Mouse (Mus musculus): Measurements from ENCODE around the gene Col27a1. TPM values are rescaled to one million over a fixed set of nuclear protein-coding genes. Genes with fewer than 3 reads are reported as not detected.

Gene Col27a1
- polyA plus RNA-seq, 1 experiment from 2014 or later = 7.2 TPM

GRCm38 (mm10) chr4:63290081-63290480, 76.3 kb downstream of the Col27a1 start:
- DNase-seq (ENCODE audit: low spot score) (peak; percentile 31), ATAC-seq (peak; percentile 11; the same call in 1 of the 2 replicates)
- H3K9me3 ChIP-seq (ENCODE audit: low read length) = no peaks in the 10 kb centered on the region
- no peak overlapping the region for H3K4me2 ChIP-seq (replicated peaks; ENCODE audit: low read depth, low read length)
- H3K27me3 ChIP-seq (replicated peaks; ENCODE audit: insufficient read depth, low read length) = no peaks in the 10 kb centered on the region
- peak overlapping the region; percentile 26; the same call in 1 of the 2 replicates for H3K27ac ChIP-seq (ENCODE audit: low read length)
- H3K9ac ChIP-seq (replicated peaks; ENCODE audit: low read depth) = no peak overlapping the region
- no peaks in the 10 kb centered on the region for H3K4me1 ChIP-seq (ENCODE audit: insufficient read depth, low read depth, low read length)
- H3K4me3 ChIP-seq (ENCODE audit: low read depth, low read length) = no peak overlapping the region
- H3K36me3 ChIP-seq (ENCODE audit: insufficient read depth, low read length) = no peaks in the 10 kb centered on the region
- TF ChIP-seq CTCF (IDR thresholded peaks at IDR 0.05) (no peak), EP300 (IDR thresholded peaks at IDR 0.05) (no peak)
- WGBS = 25% methylated on average over 2 of the region's 2 CpGs

GRCm38 (mm10) chr4:63291075-63291474, 77.3 kb downstream of the Col27a1 start:
- Histone ChIP-seq H3K4me3 (ENCODE audit: low read depth, low read length) (no peak overlapping the region), H3K36me3 (ENCODE audit: insufficient read depth, low read length) (no peaks in the 10 kb centered on the region), H3K9ac (replicated peaks; ENCODE audit: low read depth) (no peak overlapping the region), H3K4me1 (ENCODE audit: insufficient read depth, low read depth, low read length) (no peaks in the 10 kb centered on the region), H3K4me2 (replicated peaks; ENCODE audit: low read depth, low read length) (no peak overlapping the region), H3K27me3 (replicated peaks; ENCODE audit: insufficient read depth, low read length) (no peaks in the 10 kb centered on the region), H3K27ac (ENCODE audit: low read length) (no peak overlapping the region), H3K9me3 (ENCODE audit: low read length) (no peaks in the 10 kb centered on the region)
- 41% methylated on average over 7 of the region's 7 CpGs for WGBS
- ATAC-seq (peak; percentile 92), DNase-seq (ENCODE audit: low spot score) (peak; percentile 86)
- TF ChIP-seq CTCF (IDR thresholded peaks at IDR 0.05) = no peak
- no peak for TF ChIP-seq EP300 (IDR thresholded peaks at IDR 0.05)

GRCm38 (mm10) chr4:63291658-63292057, 77.9 kb downstream of the Col27a1 start:
- no peak for ATAC-seq
- no peaks in the 10 kb centered on the region for H3K4me1 ChIP-seq (ENCODE audit: insufficient read depth, low read depth, low read length)
- no peak overlapping the region for H3K27ac ChIP-seq (ENCODE audit: low read length)
- no peak overlapping the region for H3K9ac ChIP-seq (replicated peaks; ENCODE audit: low read depth)
- no peak overlapping the region for H3K4me2 ChIP-seq (replicated peaks; ENCODE audit: low read depth, low read length)
- no peak for TF ChIP-seq EP300 (IDR thresholded peaks at IDR 0.05)
- TF ChIP-seq CTCF (IDR thresholded peaks at IDR 0.05) = no peak
- H3K9me3 ChIP-seq (ENCODE audit: low read length) = no peaks in the 10 kb centered on the region
- no peaks in the 10 kb centered on the region for H3K36me3 ChIP-seq (ENCODE audit: insufficient read depth, low read length)
- H3K4me3 ChIP-seq (ENCODE audit: low read depth, low read length) = no peak overlapping the region
- 93% methylated on average over 4 of the region's 4 CpGs for whole genome bisulfite sequencing
- DNase-seq (ENCODE audit: low spot score) = no peak
- H3K27me3 ChIP-seq (replicated peaks; ENCODE audit: insufficient read depth, low read length) = no peaks in the 10 kb centered on the region

DNA sequence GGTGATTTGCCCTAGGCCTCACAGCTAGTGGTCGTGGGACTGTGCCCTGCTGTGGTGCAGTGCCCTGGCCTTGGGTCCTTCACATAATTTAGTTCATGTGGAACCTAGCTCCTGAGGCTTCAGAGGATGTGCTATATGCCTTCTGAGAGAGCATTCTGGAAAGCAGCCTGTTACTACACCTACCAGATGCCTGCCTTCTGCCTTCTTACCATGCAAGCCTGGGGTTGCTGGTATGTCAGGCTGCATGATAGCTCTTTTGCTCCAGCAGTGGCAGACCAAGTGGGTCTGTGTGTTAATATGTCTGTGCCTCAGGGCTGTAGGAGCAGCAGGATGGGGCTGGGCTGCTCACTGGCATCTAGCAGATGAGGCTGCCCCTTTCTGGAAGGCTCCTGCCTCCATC, 81.8 kb downstream of the Col27a1 start:
- 62% methylated on average over 1 of the region's 1 CpGs for WGBS
- Histone ChIP-seq H3K36me3 (ENCODE audit: insufficient read depth, low read length) (no peaks in the 10 kb centered on the region), H3K27ac (ENCODE audit: low read length) (no peak overlapping the region), H3K4me1 (ENCODE audit: insufficient read depth, low read depth, low read length) (no peaks in the 10 kb centered on the region), H3K27me3 (replicated peaks; ENCODE audit: insufficient read depth, low read length) (no peaks in the 10 kb centered on the region), H3K9ac (replicated peaks; ENCODE audit: low read depth) (no peak overlapping the region), H3K4me2 (replicated peaks; ENCODE audit: low read depth, low read length) (no peak overlapping the region), H3K9me3 (ENCODE audit: low read length) (no peaks in the 10 kb centered on the region), H3K4me3 (ENCODE audit: low read depth, low read length) (no peak overlapping the region)
- ATAC-seq = no peak
- no peak for TF ChIP-seq CTCF (IDR thresholded peaks at IDR 0.05)
- no peak for TF ChIP-seq EP300 (IDR thresholded peaks at IDR 0.05)
- no peak for DNase-seq (ENCODE audit: low spot score)

DNA sequence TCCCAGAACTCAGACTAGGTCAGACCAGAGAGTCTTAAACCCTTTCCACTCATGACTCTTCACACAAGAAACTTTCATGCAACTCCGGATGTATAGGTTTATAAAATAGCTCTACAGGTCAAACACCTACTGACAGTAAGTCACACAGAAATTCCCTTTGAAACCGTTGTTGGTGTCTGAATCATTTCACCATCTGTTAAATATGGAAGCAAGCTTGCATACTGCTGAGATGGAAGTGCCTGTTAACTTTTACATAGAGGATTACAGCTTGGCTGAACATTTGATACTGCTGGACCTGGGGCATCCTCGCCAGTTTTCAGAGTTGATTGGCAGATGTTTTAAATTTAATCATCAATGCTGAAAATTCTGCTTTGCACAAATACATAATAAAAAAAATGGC, 82.5 kb downstream of the Col27a1 start:
- Histone ChIP-seq H3K4me2 (replicated peaks; ENCODE audit: low read depth, low read length) (no peak overlapping the region), H3K4me3 (ENCODE audit: low read depth, low read length) (no peak overlapping the region), H3K36me3 (ENCODE audit: insufficient read depth, low read length) (no peaks in the 10 kb centered on the region), H3K9ac (replicated peaks; ENCODE audit: low read depth) (no peak overlapping the region), H3K27ac (ENCODE audit: low read length) (no peak overlapping the region), H3K9me3 (ENCODE audit: low read length) (no peaks in the 10 kb centered on the region), H3K27me3 (replicated peaks; ENCODE audit: insufficient read depth, low read length) (no peaks in the 10 kb centered on the region), H3K4me1 (ENCODE audit: insufficient read depth, low read depth, low read length) (no peaks in the 10 kb centered on the region)
- TF ChIP-seq EP300 (IDR thresholded peaks at IDR 0.05) (no peak), CTCF (IDR thresholded peaks at IDR 0.05) (no peak)
- WGBS = 45% methylated on average over 3 of the region's 3 CpGs
- DNase-seq (ENCODE audit: low spot score) (no peak), ATAC-seq (no peak)

- Histone ChIP-seq H3K27me3 (replicated peaks; ENCODE audit: insufficient read depth, low read length) (no peaks in the 10 kb centered on the region), H3K36me3 (ENCODE audit: insufficient read depth, low read length) (no peaks in the 10 kb centered on the region), H3K4me2 (replicated peaks; ENCODE audit: low read depth, low read length) (no peak overlapping the region), H3K9ac (replicated peaks; ENCODE audit: low read depth) (no peak overlapping the region), H3K4me3 (ENCODE audit: low read depth, low read length) (no peak overlapping the region), H3K9me3 (ENCODE audit: low read length) (no peaks in the 10 kb centered on the region), H3K4me1 (ENCODE audit: insufficient read depth, low read depth, low read length) (no peaks in the 10 kb centered on the region), H3K27ac (ENCODE audit: low read length) (no peak overlapping the region)
- TF ChIP-seq CTCF (IDR thresholded peaks at IDR 0.05) (no peak), EP300 (IDR thresholded peaks at IDR 0.05) (no peak)
- ATAC-seq (no peak), DNase-seq (ENCODE audit: low spot score) (no peak)
- WGBS = 71% methylated on average over 8 of the region's 8 CpGs
Measured at GRCm38 (mm10) chr4:63296876-63297275, 83.1 kb downstream of the Col27a1 start.

- Histone ChIP-seq H3K27me3 (replicated peaks; ENCODE audit: insufficient read depth, low read length) (no peaks in the 10 kb centered on the region), H3K36me3 (ENCODE audit: insufficient read depth, low read length) (no peaks in the 10 kb centered on the region), H3K9me3 (ENCODE audit: low read length) (no peaks in the 10 kb centered on the region), H3K4me1 (ENCODE audit: insufficient read depth, low read depth, low read length) (no peaks in the 10 kb centered on the region), H3K4me2 (replicated peaks; ENCODE audit: low read depth, low read length) (no peak overlapping the region), H3K9ac (replicated peaks; ENCODE audit: low read depth) (no peak overlapping the region), H3K27ac (ENCODE audit: low read length) (no peak overlapping the region), H3K4me3 (ENCODE audit: low read depth, low read length) (no peak overlapping the region)
- 86% methylated on average over 8 of the region's 8 CpGs for WGBS
- ATAC-seq (no peak), DNase-seq (ENCODE audit: low spot score) (no peak)
- TF ChIP-seq EP300 (IDR thresholded peaks at IDR 0.05) = no peak
Measured at GRCm38 (mm10) chr4:63298191-63298590, 84.4 kb downstream of the Col27a1 start.
